Mouse (Mus musculus) thymus, adult 2 months (tissue): ENCODE data around the gene Lrsam1.

ENCODE experiments used
- CTCF ChIP-seq: fragments of 200-500 bp; IDR thresholded peaks from 2 replicates; pipeline ENCODE4 v1.5.1; 2012; ENCODE audit warnings: mild to moderate bottlenecking, control low read depth, low read length, moderate library complexity, borderline replicate concordance; ENCODE audit not compliant: control insufficient read depth, poor library complexity, insufficient read depth; ENCODE audit errors: extremely low read depth
- POLR2A ChIP-seq: fragments of 200-500 bp; IDR thresholded peaks from 2 replicates; pipeline ENCODE4 v1.6.1; 2012; ENCODE audit warnings: mild to moderate bottlenecking, low read length, control low read depth, moderate library complexity; ENCODE audit not compliant: control insufficient read depth, poor library complexity, insufficient read depth; ENCODE audit errors: extremely low read depth

GRCm38 (mm10) chr2:32921235-32921634 lies 40.2 kb downstream of the Lrsam1 start:
- TF ChIP-seq CTCF (no peak), POLR2A (no peak)
